Mouse (Mus musculus): Measurements from ENCODE around the gene Ccdc105. TPM values are rescaled to one million over a fixed set of nuclear protein-coding genes. Genes with fewer than 3 reads are reported as not detected.

Gene Ccdc105
- polyA plus RNA-seq, 1 experiment from 2014 or later: 0.10 TPM

DNA sequence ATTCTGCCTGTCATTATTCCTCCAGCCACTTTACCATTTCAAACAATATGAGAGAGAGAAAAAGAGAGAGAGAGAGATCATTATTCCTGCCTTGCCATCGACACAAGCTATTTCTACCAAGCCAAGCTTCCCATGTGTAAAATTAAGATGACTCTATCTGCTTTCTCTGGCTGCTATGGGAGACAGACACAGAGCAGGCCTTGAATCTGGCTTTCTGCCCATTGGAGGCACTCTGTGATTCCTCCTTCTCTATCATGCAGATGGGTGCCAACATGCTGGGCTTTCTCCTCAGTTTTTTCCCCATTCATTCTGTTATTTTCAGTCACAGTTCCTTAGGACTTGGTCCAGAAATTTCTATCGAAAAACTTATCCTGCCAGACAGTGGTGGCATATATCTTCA, 30.2 kb downstream of the Ccdc105 start:
- 78% methylated on average over 2 of the region's 2 CpGs for WGBS

DNA sequence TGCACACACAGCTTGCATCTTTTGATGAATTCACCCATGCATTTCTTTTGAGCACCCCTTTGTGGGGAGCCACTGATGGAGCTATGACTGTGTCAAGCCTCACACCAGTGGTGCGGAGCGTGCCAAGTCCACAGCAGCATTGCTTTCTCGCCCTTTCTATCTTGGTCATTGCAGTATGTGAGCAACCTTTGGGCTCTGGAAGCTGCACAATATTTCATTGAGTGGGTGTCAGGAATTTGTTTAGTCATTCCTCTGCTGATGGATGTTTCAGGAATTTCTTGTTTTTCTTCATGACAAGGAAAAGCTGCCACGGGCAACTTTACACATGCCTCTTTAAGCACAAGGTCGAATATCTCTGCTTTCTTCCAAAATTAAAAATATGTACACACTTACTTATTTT, 30.8 kb downstream of the Ccdc105 start:
- Histone ChIP-seq H3K27ac (ENCODE audit: low read depth, low read length) (no peak overlapping the region), H3K4me1 (ENCODE audit: control insufficient read depth, insufficient read depth, low read length) (no peaks in the 10 kb centered on the region), H3K4me2 (no peak overlapping the region), H3K27me3 (ENCODE audit: control insufficient read depth, insufficient read depth, low read length) (no peaks in the 10 kb centered on the region), H3K36me3 (ENCODE audit: control insufficient read depth, insufficient read depth, low read length) (no peaks in the 10 kb centered on the region), H3K9me3 (ENCODE audit: control insufficient read depth, low read length) (no peaks in the 10 kb centered on the region), H3K4me3 (ENCODE audit: low read depth, low read length) (no peak overlapping the region), H3K9ac (ENCODE audit: low read length) (no peak overlapping the region)
- ATAC-seq (ENCODE audit: low FRiP score) (no peak), DNase-seq (ENCODE audit: low spot score, missing footprints) (no peak)
- 88% methylated on average over 5 of the region's 5 CpGs for WGBS

More for the DNA sequence above, 30.2 kb downstream of the Ccdc105 start:
- H3K27ac ChIP-seq (ENCODE audit: low read depth, low read length): no peak overlapping the region
- DNase-seq (ENCODE audit: low spot score, missing footprints) (no peak), ATAC-seq (ENCODE audit: low FRiP score) (no peak)
- H3K36me3 ChIP-seq (ENCODE audit: control insufficient read depth, insufficient read depth, low read length): no peaks in the 10 kb centered on the region
- H3K9ac ChIP-seq (ENCODE audit: low read length): no peak overlapping the region
- H3K27me3 ChIP-seq (ENCODE audit: control insufficient read depth, insufficient read depth, low read length): no peaks in the 10 kb centered on the region
- H3K4me2 ChIP-seq: no peak overlapping the region
- H3K9me3 ChIP-seq (ENCODE audit: control insufficient read depth, low read length): no peaks in the 10 kb centered on the region
- H3K4me1 ChIP-seq (ENCODE audit: control insufficient read depth, insufficient read depth, low read length): no peaks in the 10 kb centered on the region
- H3K4me3 ChIP-seq (ENCODE audit: low read depth, low read length): no peak overlapping the region

DNA sequence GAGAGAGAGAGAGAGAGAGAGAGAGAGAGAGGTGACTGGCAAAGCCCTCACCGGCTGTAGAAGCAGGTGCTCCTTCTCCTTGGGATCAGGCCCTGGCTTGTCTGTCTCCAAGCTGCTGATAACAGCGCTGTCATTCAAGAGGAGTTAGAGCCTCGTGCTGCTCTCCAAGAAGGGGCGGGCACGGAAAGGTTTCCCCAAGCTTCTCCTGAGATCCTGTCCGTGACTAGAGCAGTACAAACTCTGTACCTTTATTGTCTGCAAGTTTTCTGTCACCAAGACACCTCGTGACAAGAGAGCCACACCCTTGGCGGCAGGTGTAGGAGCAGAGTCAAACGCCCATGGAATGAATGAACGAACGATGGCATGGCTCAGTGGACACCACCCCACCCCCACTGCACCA, 34.8 kb downstream of the Ccdc105 start, which contains the start of gene Casp14:
Gene Casp14 (minus strand): TSS at position 239 of the 400 bp plus-strand sequence.
- Histone ChIP-seq H3K4me1 (ENCODE audit: control insufficient read depth, insufficient read depth, low read length) (no peaks in the 10 kb centered on the region), H3K4me3 (ENCODE audit: low read depth, low read length) (no peak within 1 kb of the TSS), H3K9ac (ENCODE audit: low read length) (no peak within 1 kb of the TSS), H3K27me3 (ENCODE audit: control insufficient read depth, insufficient read depth, low read length) (no peaks in the 10 kb centered on the region), H3K4me2 (no peak within 1 kb of the TSS), H3K36me3 (ENCODE audit: control insufficient read depth, insufficient read depth, low read length) (no peaks in the 10 kb centered on the region), H3K9me3 (ENCODE audit: control insufficient read depth, low read length) (no peaks in the 10 kb centered on the region), H3K27ac (ENCODE audit: low read depth, low read length) (no peak within 1 kb of the TSS)
- 71% methylated on average over 10 of the region's 11 CpGs for WGBS
- DNase-seq (ENCODE audit: low spot score, missing footprints) (no peak), ATAC-seq (ENCODE audit: low FRiP score) (no peak)

DNA sequence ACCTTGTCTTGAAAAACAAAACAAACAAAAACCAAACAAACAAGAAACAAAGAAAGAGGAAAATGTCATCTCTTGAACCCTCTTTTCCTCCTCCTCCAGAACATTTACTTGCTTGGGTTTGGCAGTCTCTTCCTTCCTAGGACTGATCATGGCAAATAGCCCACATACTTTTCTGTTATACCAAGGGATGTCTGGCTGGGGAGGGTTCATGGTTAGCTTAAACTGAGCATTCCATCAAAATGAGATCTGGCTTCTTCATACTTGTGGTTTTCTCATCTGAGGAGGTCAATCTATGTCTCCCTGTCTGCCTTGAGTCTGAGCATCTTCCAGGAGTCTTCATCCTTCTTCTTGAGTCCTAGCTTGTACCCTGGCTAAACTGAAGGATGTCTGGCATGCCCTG, 36.6 kb downstream of the Ccdc105 start:
- no peak for ATAC-seq (ENCODE audit: low FRiP score)
- Histone ChIP-seq H3K4me3 (ENCODE audit: low read depth, low read length) (no peak overlapping the region), H3K9ac (ENCODE audit: low read length) (no peak overlapping the region), H3K27ac (ENCODE audit: low read depth, low read length) (no peak overlapping the region), H3K9me3 (ENCODE audit: control insufficient read depth, low read length) (no peaks in the 10 kb centered on the region), H3K27me3 (ENCODE audit: control insufficient read depth, insufficient read depth, low read length) (no peaks in the 10 kb centered on the region), H3K4me1 (ENCODE audit: control insufficient read depth, insufficient read depth, low read length) (no peaks in the 10 kb centered on the region), H3K36me3 (ENCODE audit: control insufficient read depth, insufficient read depth, low read length) (no peaks in the 10 kb centered on the region), H3K4me2 (no peak overlapping the region)
- no peak for DNase-seq (ENCODE audit: low spot score, missing footprints)

DNA sequence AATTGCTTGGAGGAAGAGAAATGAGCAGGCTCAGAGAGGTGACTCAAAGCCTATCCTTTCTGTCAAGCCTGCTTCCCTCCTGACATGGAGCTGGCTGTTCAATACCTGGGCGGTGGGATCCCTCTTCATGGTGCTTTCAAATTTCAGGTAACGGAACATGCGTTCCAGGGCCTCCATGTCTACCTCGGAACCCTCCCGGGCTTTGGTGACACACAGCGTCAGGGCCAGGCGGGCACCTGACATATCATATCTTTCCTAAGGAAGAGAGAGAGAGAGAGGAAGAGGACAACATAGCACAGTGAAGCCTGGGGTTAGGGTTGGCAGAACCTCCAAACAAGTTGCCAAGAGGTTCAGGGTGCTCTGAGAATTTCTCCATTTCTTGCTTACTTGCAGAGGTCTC, 37.7 kb downstream of the Ccdc105 start:
- no peak overlapping the region for H3K4me2 ChIP-seq
- H3K27me3 ChIP-seq (ENCODE audit: control insufficient read depth, insufficient read depth, low read length): no peaks in the 10 kb centered on the region
- no peaks in the 10 kb centered on the region for H3K4me1 ChIP-seq (ENCODE audit: control insufficient read depth, insufficient read depth, low read length)
- no peak overlapping the region for H3K9ac ChIP-seq (ENCODE audit: low read length)
- H3K27ac ChIP-seq (ENCODE audit: low read depth, low read length): no peak overlapping the region
- ATAC-seq (ENCODE audit: low FRiP score) (no peak), DNase-seq (ENCODE audit: low spot score, missing footprints) (no peak)
- no peaks in the 10 kb centered on the region for H3K9me3 ChIP-seq (ENCODE audit: control insufficient read depth, low read length)
- H3K36me3 ChIP-seq (ENCODE audit: control insufficient read depth, insufficient read depth, low read length): no peaks in the 10 kb centered on the region
- H3K4me3 ChIP-seq (ENCODE audit: low read depth, low read length): no peak overlapping the region
- WGBS: 94% methylated on average over 7 of the region's 7 CpGs

DNA sequence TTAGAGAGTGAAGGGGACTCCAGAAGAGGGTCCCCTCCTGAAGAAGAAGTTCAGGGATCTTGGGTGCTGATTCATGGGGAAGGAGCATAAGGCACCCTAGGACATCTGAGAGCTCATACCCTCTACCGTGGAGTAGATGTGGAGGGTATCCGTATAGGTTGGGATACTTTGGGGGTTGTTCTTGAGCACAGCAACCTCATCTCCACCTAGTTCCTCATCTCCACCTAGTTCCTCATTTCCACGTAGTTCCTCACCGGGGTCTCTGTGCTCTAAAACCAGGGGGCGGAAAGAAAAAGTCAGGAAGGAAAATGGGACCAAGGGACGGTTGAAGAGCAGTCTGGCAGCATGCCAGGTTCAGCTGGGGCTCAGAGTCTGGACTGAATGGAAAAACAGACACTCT, 38.7 kb downstream of the Ccdc105 start:
- Histone ChIP-seq H3K4me2 (no peak overlapping the region), H3K36me3 (ENCODE audit: control insufficient read depth, insufficient read depth, low read length) (no peaks in the 10 kb centered on the region), H3K9me3 (ENCODE audit: control insufficient read depth, low read length) (no peaks in the 10 kb centered on the region), H3K27me3 (ENCODE audit: control insufficient read depth, insufficient read depth, low read length) (no peaks in the 10 kb centered on the region), H3K4me1 (ENCODE audit: control insufficient read depth, insufficient read depth, low read length) (no peaks in the 10 kb centered on the region), H3K9ac (ENCODE audit: low read length) (no peak overlapping the region), H3K27ac (ENCODE audit: low read depth, low read length) (no peak overlapping the region), H3K4me3 (ENCODE audit: low read depth, low read length) (no peak overlapping the region)
- no peak for DNase-seq (ENCODE audit: low spot score, missing footprints)
- ATAC-seq (ENCODE audit: low FRiP score): no peak
- WGBS: 87% methylated on average over 6 of the region's 6 CpGs

DNA sequence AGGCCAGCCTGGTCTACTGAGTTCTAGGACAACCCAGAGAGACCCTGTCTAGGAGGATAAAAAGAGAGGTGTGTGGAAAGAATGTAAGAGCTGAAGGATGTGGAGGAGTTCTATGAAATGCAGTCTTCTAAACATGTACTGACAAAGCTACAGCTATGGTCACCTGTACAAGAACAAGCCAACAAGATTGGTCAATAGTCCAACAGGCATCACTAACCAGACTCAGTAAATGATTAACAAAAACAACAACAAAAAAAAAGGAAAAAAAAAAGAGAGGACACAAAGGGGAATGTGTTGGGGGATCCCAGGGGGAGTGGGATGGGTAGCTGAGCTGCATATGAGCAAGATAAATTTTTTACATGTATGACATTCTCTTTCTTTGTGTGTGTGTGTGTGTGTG, 42.2 kb downstream of the Ccdc105 start:
- Histone ChIP-seq H3K36me3 (ENCODE audit: control insufficient read depth, insufficient read depth, low read length) (no peaks in the 10 kb centered on the region), H3K4me3 (ENCODE audit: low read depth, low read length) (no peak overlapping the region), H3K27me3 (ENCODE audit: control insufficient read depth, insufficient read depth, low read length) (no peaks in the 10 kb centered on the region), H3K4me1 (ENCODE audit: control insufficient read depth, insufficient read depth, low read length) (no peaks in the 10 kb centered on the region), H3K27ac (ENCODE audit: low read depth, low read length) (no peak overlapping the region), H3K9me3 (ENCODE audit: control insufficient read depth, low read length) (no peaks in the 10 kb centered on the region), H3K4me2 (no peak overlapping the region), H3K9ac (ENCODE audit: low read length) (no peak overlapping the region)
- DNase-seq (ENCODE audit: low spot score, missing footprints) (no peak), ATAC-seq (ENCODE audit: low FRiP score) (no peak)

DNA sequence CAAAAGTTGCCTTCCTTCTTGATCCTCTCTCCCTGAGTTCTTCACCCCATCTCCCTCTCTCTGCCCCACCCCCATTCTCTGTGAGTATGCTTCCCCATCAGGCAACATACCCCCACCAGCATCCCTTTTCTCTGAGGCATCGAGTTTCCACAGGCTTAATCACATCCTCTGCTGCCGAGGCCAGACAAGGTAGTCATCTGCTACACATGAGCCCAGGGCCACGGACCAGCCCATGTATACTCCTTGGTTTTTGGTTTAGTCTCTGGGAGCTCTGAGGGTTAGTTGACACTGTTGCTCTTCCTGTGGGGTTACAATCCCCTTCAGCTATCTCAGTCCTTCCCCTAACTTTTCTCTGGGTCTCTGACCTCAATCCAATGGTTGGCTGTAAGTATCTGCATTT, 52.0 kb downstream of the Ccdc105 start:
- Histone ChIP-seq H3K27ac (ENCODE audit: low read depth, low read length) (no peak overlapping the region), H3K4me2 (no peak overlapping the region), H3K36me3 (ENCODE audit: control insufficient read depth, insufficient read depth, low read length) (no peaks in the 10 kb centered on the region), H3K4me3 (ENCODE audit: low read depth, low read length) (no peak overlapping the region), H3K27me3 (ENCODE audit: control insufficient read depth, insufficient read depth, low read length) (no peaks in the 10 kb centered on the region), H3K4me1 (ENCODE audit: control insufficient read depth, insufficient read depth, low read length) (no peaks in the 10 kb centered on the region), H3K9ac (ENCODE audit: low read length) (no peak overlapping the region), H3K9me3 (ENCODE audit: control insufficient read depth, low read length) (no peaks in the 10 kb centered on the region)
- WGBS: 61% methylated on average over 3 of the region's 3 CpGs
- no peak for ATAC-seq (ENCODE audit: low FRiP score)
- DNase-seq (ENCODE audit: low spot score, missing footprints): no peak
